Mouse (Mus musculus) hindbrain, embryonic 14.5 days (tissue): ENCODE measurements at regions not wholly inside any gene's neighbourhood (a gene's known extent, or its start where the extent isn't known, plus 50 kb on each side); places are given as distances from the start of the nearest gene placed in this dataset.
"Not testable (repeated sequence)": the region's sequence is repeated elsewhere in the genome, so short reads cannot be mapped to it uniquely, and the experiment has no call there.

Experiments
- ATAC-seq: fragments of 200-750 bp; cut with Nextera tagmentation; 2 replicates; pipeline ENCODE4 v1.8.0; 2017; ENCODE audit warnings: moderate number of reproducible peaks, mild to moderate bottlenecking, moderate TSS enrichment, moderate library complexity; ENCODE audit not compliant: low FRiP score
- DNase-seq: peaks from one replicate; pipeline ENCODE4 v3.0.0-alpha.2; 2015; ENCODE audit warnings: low spot score
- H3K27ac ChIP-seq: fragments of 300-500 bp; sonication (generic); 2 replicates; pipeline ENCODE4 v1.5.1; 2014; ENCODE audit warnings: mild to moderate bottlenecking, moderate library complexity
- H3K27me3 ChIP-seq: fragments of 300-500 bp; sonication (generic); 2 replicates; pipeline ENCODE4 v1.6.1; 2014; ENCODE audit warnings: mild to moderate bottlenecking, low read length, mixed read lengths; ENCODE audit not compliant: control insufficient read depth, insufficient read depth
- H3K36me3 ChIP-seq: fragments of 300-500 bp; sonication (generic); replicated peaks from 2 replicates; pipeline ENCODE4 v1.6.1; 2014; ENCODE audit not compliant: control insufficient read depth, insufficient read depth
- H3K4me1 ChIP-seq: fragments of 300-500 bp; sonication (generic); replicated peaks from 2 replicates; pipeline ENCODE4 v1.6.1; 2014; ENCODE audit warnings: antibody characterized with exemption, low read length, mixed read lengths; ENCODE audit not compliant: control insufficient read depth, insufficient read depth
- H3K4me2 ChIP-seq: fragments of 300-500 bp; sonication (generic); replicated peaks from 2 replicates; pipeline ENCODE4 v1.6.1; 2014; ENCODE audit warnings: mild to moderate bottlenecking, moderate library complexity
- H3K4me3 ChIP-seq: fragments of 300-500 bp; sonication (generic); replicated peaks from 2 replicates; pipeline ENCODE4 v1.5.1; 2014; ENCODE audit warnings: mild to moderate bottlenecking, low read length
- H3K9ac ChIP-seq: fragments of 300-500 bp; sonication (generic); 2 replicates; pipeline ENCODE4 v1.6.1; 2014
- H3K9me3 ChIP-seq: fragments of 300-500 bp; sonication (generic); 2 replicates; pipeline ENCODE4 v1.6.1; 2016; ENCODE audit warnings: low read length; ENCODE audit not compliant: control insufficient read depth
- WGBS: fragments of 180-500 bp; shearing (Covaris S2); extraction: QIAGEN DNeasy Blood & Tissue Kit; methylation state at CpG from one replicate; pipeline ENCODE4 v1.1.7; 2014; 5-methylcytosine and 5-hydroxymethylcytosine counted together

DNA sequence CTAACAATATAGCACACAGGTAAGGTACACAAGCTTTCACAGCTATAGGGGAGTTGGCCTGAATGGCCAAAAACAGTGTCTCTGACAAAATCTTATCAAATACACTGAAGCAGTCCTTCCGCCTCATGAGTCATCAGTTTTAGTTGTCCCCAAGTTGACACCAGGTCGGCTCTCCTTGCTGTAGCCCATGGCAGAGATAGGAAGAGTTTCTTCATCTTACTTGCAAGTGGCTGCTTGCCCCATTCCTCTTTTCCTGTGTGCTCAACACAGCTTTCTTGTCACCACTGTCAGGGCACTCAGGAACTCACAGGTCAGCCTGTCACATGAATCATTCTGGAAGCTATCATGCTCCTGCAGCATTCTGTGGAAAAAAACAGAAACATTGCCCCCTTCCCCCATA, 77.1 kb downstream of the Olfr721-ps1 start:
- H3K27me3 ChIP-seq, H3K9me3 ChIP-seq, H3K9ac ChIP-seq, H3K27ac ChIP-seq, ATAC-seq, DNase-seq, H3K4me1 ChIP-seq, H3K4me2 ChIP-seq, H3K4me3 ChIP-seq, H3K36me3 ChIP-seq: not testable (repeated sequence)
- 93% methylated on average over 2 of the region's 2 CpGs for WGBS

DNA sequence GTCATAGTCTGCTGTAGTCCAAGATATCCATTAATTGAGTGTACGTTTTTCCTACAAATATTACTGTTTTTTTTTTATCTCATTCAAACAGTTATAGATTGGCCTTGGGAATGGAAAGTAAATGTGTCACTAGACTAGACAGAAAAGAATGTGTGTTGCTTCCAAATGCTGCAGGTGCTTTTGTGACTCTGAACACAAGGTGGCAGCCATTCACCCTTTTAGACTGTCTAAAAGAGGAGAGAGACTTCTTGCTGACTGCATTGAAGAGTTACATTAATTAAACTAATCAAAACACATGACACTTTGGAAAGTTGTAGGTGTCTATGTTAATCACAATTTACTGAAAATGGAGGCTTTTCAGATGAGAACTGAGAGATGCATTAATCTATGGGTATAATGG, 80.7 kb downstream of the Olfr721-ps1 start:
- 91% methylated on average over 1 of the region's 1 CpGs for WGBS
- H3K4me3 ChIP-seq: no peak overlapping the region
- no peak overlapping the region for H3K27ac ChIP-seq
- no peak overlapping the region for H3K4me2 ChIP-seq
- H3K9ac ChIP-seq: no peak overlapping the region
- 0 out of 2 replicates have a peak, but pooled peaks cover 3% of the 10 kb centered on the region for H3K9me3 ChIP-seq
- no peaks in the 10 kb centered on the region for H3K4me1 ChIP-seq
- ATAC-seq (peak; percentile 14; the same call in 1 of the 2 replicates), DNase-seq (peak; percentile 74)
- H3K36me3 ChIP-seq: no peaks in the 10 kb centered on the region
- no peaks in the 10 kb centered on the region for H3K27me3 ChIP-seq

DNA sequence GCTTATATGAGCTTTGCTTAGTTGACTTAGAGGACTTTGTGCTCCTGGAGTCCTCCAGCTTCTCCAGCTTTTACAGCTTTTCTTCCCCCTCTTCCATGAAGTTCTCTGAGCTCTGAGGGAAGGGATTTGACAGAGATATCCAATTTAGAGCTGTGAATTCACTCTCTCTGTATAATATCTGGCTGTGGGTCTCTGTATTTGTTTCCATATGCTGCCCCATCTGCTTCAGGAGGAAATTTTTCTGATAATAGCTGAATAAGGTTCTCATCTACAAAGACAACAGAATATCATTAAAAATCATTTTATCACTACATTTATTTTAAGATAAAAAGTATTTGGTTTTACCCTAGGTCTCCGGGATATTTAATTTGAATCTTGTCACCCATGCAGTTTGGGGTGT, 85.3 kb downstream of the Olfr721-ps1 start:
- Histone ChIP-seq H3K4me3 (no peak overlapping the region), H3K27me3 (no peaks in the 10 kb centered on the region), H3K36me3 (no peaks in the 10 kb centered on the region), H3K4me2 (no peak overlapping the region), H3K4me1 (no peaks in the 10 kb centered on the region), H3K9me3 (0 out of 2 replicates have a peak, but pooled peaks cover 3% of the 10 kb centered on the region), H3K9ac (no peak overlapping the region), H3K27ac (no peak overlapping the region)
- ATAC-seq (no peak), DNase-seq (no peak)
- WGBS: 95% methylated on average over 1 of the region's 1 CpGs

DNA sequence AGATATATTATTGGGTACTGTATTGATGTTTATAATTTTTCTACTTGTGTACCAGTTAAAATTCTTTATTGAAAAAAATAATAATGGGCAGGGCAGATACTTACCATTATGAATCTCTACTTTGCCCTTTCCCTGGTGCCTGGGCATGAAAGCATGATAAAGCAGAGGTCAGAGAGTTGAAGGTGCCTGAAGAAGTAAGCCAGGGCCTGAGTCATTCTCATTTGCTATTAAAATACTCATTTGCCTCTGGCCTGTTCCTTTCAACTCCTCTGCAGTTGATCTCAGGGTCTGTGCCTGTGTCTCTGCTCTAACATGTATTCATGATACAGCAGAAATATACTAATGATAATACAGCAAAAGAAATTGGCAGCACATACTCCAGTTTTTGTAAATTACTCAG, 89.4 kb downstream of the Olfr721-ps1 start:
- H3K4me3 ChIP-seq: no peak overlapping the region
- no peaks in the 10 kb centered on the region for H3K27me3 ChIP-seq
- ATAC-seq (no peak), DNase-seq (no peak)
- no peak overlapping the region for H3K4me2 ChIP-seq
- no peak overlapping the region for H3K9ac ChIP-seq
- 0 out of 2 replicates have a peak, but pooled peaks cover 3% of the 10 kb centered on the region for H3K9me3 ChIP-seq
- H3K4me1 ChIP-seq: no peaks in the 10 kb centered on the region
- H3K27ac ChIP-seq: no peak overlapping the region
- H3K36me3 ChIP-seq: no peaks in the 10 kb centered on the region

DNA sequence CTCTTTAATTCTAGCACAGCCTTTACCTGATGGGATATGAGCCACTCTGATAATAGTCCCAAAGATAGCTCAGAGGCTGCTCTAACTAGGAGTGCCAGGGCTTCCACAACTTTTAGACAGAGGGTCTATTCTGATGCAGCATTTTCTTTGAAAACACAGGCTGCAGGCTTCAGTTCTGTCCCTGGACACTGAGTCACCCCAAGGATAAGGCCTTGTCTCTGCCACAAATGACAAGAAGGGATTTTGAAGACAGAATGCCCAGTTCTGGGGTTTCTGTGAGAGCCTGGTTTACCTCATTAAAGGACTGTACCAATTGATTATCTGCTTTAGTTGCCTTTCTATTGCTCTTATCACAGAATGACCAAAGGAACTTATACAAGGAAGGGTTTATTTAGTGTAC, 90.9 kb downstream of the Olfr721-ps1 start:
- no peak for ATAC-seq

DNA sequence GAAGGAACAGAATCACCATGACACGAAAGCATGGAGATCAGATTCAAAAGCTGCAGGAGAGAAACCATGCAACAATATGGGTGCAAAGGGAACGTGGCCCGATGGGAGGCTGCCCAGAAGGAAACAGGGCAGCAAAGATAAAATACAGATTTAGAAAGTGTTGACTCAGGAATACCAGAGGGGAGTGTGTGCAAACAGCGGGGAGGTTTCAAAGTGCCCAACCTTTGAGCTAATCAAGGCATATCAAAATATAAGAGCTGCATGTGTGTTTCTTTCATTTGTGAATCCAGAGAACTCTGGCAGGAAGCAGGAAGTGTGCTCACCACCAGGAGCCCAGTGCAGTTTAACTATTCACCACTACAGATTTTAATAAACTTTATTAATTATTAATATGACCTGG, 110.8 kb downstream of the Olfr721-ps1 start:
- H3K4me1 ChIP-seq: no peaks in the 10 kb centered on the region
- H3K36me3 ChIP-seq: no peaks in the 10 kb centered on the region
- WGBS: 87% methylated on average over 4 of the region's 4 CpGs
- H3K9me3 ChIP-seq: no peaks in the 10 kb centered on the region
- H3K27ac ChIP-seq: no peak overlapping the region
- ATAC-seq (no peak), DNase-seq (no peak)
- H3K4me3 ChIP-seq: no peak overlapping the region
- no peaks in the 10 kb centered on the region for H3K27me3 ChIP-seq
- H3K4me2 ChIP-seq: no peak overlapping the region
- H3K9ac ChIP-seq: no peak overlapping the region

More for the DNA sequence above, 90.9 kb downstream of the Olfr721-ps1 start:
- Histone ChIP-seq H3K9ac (no peak overlapping the region), H3K27ac (no peak overlapping the region), H3K36me3 (no peaks in the 10 kb centered on the region), H3K27me3 (no peaks in the 10 kb centered on the region), H3K4me3 (no peak overlapping the region), H3K9me3 (no peaks in the 10 kb centered on the region), H3K4me1 (no peaks in the 10 kb centered on the region), H3K4me2 (no peak overlapping the region)
- no peak for DNase-seq

DNA sequence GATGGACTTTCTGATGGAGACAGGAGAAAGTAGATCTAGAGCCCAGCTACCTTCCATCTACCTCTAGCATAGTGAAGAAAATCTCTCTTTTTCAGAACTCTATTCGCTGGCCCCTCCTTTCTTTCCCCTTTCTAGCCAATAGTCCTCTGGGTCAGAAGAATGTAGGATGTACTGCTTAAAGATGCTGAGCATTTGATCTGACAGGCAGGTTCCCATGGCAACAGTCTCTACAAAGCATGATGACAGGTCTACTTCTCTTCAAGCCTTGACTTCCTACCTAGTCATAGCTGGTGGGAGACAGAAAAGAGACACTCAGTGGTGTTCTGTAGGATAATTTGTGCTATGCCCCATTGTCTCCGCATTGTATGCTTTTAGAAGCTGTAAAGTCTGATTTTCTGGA, 112.0 kb downstream of the Olfr721-ps1 start:
- Histone ChIP-seq H3K36me3 (no peaks in the 10 kb centered on the region), H3K27me3 (no peaks in the 10 kb centered on the region), H3K4me2 (no peak overlapping the region), H3K4me1 (no peaks in the 10 kb centered on the region), H3K27ac (no peak overlapping the region), H3K9ac (no peak overlapping the region), H3K4me3 (no peak overlapping the region), H3K9me3 (no peaks in the 10 kb centered on the region)
- no peak for ATAC-seq
- DNase-seq: no peak
- 93% methylated on average over 2 of the region's 2 CpGs for WGBS

DNA sequence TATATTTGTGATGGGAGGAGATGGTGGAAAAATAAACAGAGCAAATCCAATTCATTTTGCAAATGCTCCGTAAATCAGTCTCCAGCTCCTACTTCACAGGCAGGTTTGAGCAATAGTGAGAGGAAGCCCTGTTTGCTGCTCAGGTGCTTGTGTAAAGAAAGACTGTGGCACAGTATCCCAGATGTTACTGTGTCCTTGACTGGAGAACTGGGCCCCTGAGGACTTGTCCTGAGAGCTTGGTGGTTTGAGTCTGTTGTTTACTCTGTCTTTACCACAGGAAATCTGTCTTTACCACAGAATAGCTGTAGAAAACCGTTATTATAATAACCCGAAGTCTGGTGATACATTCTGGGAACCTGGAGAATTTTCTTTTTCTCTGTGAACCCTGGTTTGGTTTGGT, 112.4 kb downstream of the Olfr721-ps1 start:
- no peak overlapping the region for H3K4me3 ChIP-seq
- H3K27ac ChIP-seq: no peak overlapping the region
- no peaks in the 10 kb centered on the region for H3K4me1 ChIP-seq
- H3K27me3 ChIP-seq: no peaks in the 10 kb centered on the region
- DNase-seq: no peak
- H3K36me3 ChIP-seq: no peaks in the 10 kb centered on the region
- no peak overlapping the region for H3K4me2 ChIP-seq
- H3K9ac ChIP-seq: no peak overlapping the region
- ATAC-seq: no peak
- WGBS: 92% methylated on average over 3 of the region's 3 CpGs
- H3K9me3 ChIP-seq: no peaks in the 10 kb centered on the region

DNA sequence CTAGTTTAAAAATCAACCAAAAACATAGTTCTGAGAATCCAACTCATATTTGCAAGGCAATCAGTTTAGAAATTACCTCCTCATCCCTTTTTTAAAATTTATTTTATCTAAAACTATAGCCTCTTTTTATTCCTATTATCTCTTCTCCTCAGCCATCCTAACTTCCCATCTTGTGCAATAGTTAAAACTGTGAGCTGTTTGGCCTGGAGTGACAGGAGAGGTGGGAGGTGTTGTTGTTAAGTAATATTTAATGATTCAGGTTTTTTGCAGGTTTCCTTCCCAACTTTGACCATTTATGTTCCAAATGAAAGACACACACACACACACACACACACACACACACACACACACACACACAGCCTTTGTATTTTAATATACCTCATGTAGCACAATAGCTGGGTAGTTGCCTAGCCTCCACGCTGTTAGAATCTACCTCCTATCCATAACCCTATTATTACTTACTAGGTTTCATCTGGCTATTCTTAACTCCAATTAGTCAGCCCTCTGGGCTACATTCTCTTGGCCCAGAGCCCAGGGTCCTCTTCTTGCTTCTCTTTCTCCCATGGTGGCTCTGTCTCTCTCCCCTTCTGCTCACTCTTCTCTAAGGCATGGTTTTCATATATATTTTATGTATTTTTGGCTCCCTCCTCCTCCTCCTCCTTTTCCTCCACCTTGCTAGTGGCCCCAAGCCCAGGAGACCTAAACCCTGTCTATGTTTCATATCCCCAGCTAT, 113.5 kb downstream of the Olfr721-ps1 start:
- WGBS: 61% methylated on average over 1 of the region's 1 CpGs
- H3K27me3 ChIP-seq: no peaks in the 10 kb centered on the region
- H3K27ac ChIP-seq: no peak overlapping the region
- ATAC-seq (no peak), DNase-seq (no peak)
- H3K9ac ChIP-seq: no peak overlapping the region
- no peaks in the 10 kb centered on the region for H3K4me1 ChIP-seq
- H3K4me2 ChIP-seq: no peak overlapping the region
- H3K36me3 ChIP-seq: no peaks in the 10 kb centered on the region
- H3K9me3 ChIP-seq: no peaks in the 10 kb centered on the region
- no peak overlapping the region for H3K4me3 ChIP-seq

DNA sequence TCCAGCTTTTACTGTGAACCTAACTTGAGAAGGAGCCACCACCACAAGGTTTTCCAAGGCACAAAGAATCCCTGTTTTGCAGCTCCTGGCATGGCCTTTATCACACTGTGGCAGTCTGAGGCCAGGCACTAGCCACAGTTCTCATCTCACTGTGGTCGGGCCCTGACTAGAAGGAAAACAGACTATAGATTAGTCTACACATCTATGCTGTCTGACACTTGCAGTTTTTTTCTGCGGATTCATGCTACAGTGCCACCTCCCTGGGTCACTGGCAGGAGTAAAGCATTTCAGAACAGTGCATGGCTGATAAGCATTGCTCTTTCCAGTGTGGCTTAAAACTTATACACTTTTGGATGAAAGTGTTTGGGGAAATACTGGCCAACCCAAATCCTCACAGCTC, 114.3 kb downstream of the Olfr721-ps1 start:
- WGBS: 84% methylated on average over 2 of the region's 2 CpGs

More for the DNA sequence above, 114.3 kb downstream of the Olfr721-ps1 start:
- Histone ChIP-seq H3K36me3 (no peaks in the 10 kb centered on the region), H3K9me3 (no peaks in the 10 kb centered on the region), H3K4me3 (no peak overlapping the region), H3K27ac (no peak overlapping the region), H3K27me3 (no peaks in the 10 kb centered on the region), H3K4me2 (no peak overlapping the region), H3K9ac (no peak overlapping the region), H3K4me1 (no peaks in the 10 kb centered on the region)
- no peak for DNase-seq
- no peak for ATAC-seq
